Mouse (Mus musculus): Measurements from ENCODE around the gene Gng10. TPM values are rescaled to one million over a fixed set of nuclear protein-coding genes. Genes with fewer than 3 reads are reported as not detected.

The Gng10 gene
- total and polyA plus RNA-seq, 3 experiments: 51.2 to 59.1 TPM; not detected in 1

GRCm38 (mm10) chr4:58997081-58997480 is 37.8 kb upstream of the Gng10 start (continued):
- TF ChIP-seq GATA1 (IDR thresholded peaks at IDR 0.05; ENCODE audit: low read depth, low read length) (no peak), POLR2A (IDR thresholded peaks at IDR 0.05; ENCODE audit: control insufficient read depth in 1 of 2, insufficient read depth in 1 of 2, low read depth in 1 of 2, low read length in 2 of 2, poor library complexity in 1 of 2) (no peak), MEF2A (IDR thresholded peaks at IDR 0.05; ENCODE audit: extremely low read depth, insufficient replicate concordance, low read depth, low read length, poor library complexity, severe bottlenecking) (no peak)

GRCm38 (mm10) chr4:58998688-58999087 is 36.2 kb upstream of the Gng10 start:
- H3K9ac ChIP-seq (ENCODE audit: control insufficient read depth, low read depth, low read length, poor library complexity, severe bottlenecking): no peak overlapping the region
- peaks cover 7% of the 10 kb centered on the region for H3K79me2 ChIP-seq (ENCODE audit: control insufficient read depth, insufficient read depth, low read length, poor library complexity)
- no peak overlapping the region for H3K27ac ChIP-seq (ENCODE audit: control insufficient read depth, low read depth, low read length)
- H3K4me3 ChIP-seq (ENCODE audit: control insufficient read depth in 1 of 2, insufficient read depth in 1 of 2, low read depth in 2 of 2, low read length in 2 of 2): peak overlapping the region in 1 of 2 experiments; percentile 12; a peak in 1 of 4 replicates
- peaks cover 0 to 14% of the 10 kb centered on the region in 2 experiments; a peak in 2 of 4 replicates for H3K36me3 ChIP-seq (ENCODE audit: control insufficient read depth in 1 of 2, insufficient read depth in 2 of 2, low read length in 2 of 2)
- no peaks in the 10 kb centered on the region for H3K27me3 ChIP-seq (ENCODE audit: control insufficient read depth in 1 of 2, insufficient read depth in 2 of 2, low read length in 2 of 2)
- no peaks in the 10 kb centered on the region for H3K9me3 ChIP-seq (replicated peaks; ENCODE audit: insufficient read depth, low read length)
- DNase-seq (ENCODE audit: low read depth, low spot score): peak; percentile 47
- peaks cover 7 to 17% of the 10 kb centered on the region in 2 experiments for H3K4me1 ChIP-seq (ENCODE audit: control insufficient read depth in 1 of 2, insufficient read depth in 2 of 2, low read length in 2 of 2)
- peak; percentile 63 for TF ChIP-seq ETS1 (IDR thresholded peaks at IDR 0.05; ENCODE audit: low read depth, low read length)
- no peak for TF ChIP-seq BHLHE40 (IDR thresholded peaks at IDR 0.05; ENCODE audit: borderline replicate concordance, low read depth, low read length)
- TF ChIP-seq MXI1 (IDR thresholded peaks at IDR 0.05; ENCODE audit: low read depth, low read length): no peak
- TF ChIP-seq TCF12 (IDR thresholded peaks at IDR 0.05; ENCODE audit: low read depth, low read length): 0 out of 2 replicates have a peak, but pooled peaks have one; percentile 16
- TF ChIP-seq MYC (IDR thresholded peaks at IDR 0.05; ENCODE audit: low read depth, low read length): no peak
- TF ChIP-seq GATA1 (IDR thresholded peaks at IDR 0.05; ENCODE audit: low read depth, low read length): peak; percentile 67
- peak; percentile 39 to 43; a peak in 1 of 4 replicates for TF ChIP-seq EP300 (IDR thresholded peaks at IDR 0.05; ENCODE audit: low read depth in 1 of 2, low read length in 2 of 2)
- no peak for TF ChIP-seq SIN3A (IDR thresholded peaks at IDR 0.05; ENCODE audit: low read length)
- TF ChIP-seq HCFC1 (IDR thresholded peaks at IDR 0.05; ENCODE audit: low read depth, low read length): no peak
- TF ChIP-seq RCOR1 (IDR thresholded peaks at IDR 0.05; ENCODE audit: low read depth, low read length): peak; percentile 70
- no peak for TF ChIP-seq ZMIZ1 (IDR thresholded peaks at IDR 0.05; ENCODE audit: low read depth, low read length)
- no peak for TF ChIP-seq SMC3 (IDR thresholded peaks at IDR 0.05; ENCODE audit: low read depth, low read length)
- no peak for TF ChIP-seq TAL1 (IDR thresholded peaks at IDR 0.05; ENCODE audit: low read length)

GRCm38 (mm10) chr4:58999686-59000085 is 35.2 kb upstream of the Gng10 start:
- Histone ChIP-seq H3K4me3 (ENCODE audit: control insufficient read depth in 1 of 2, insufficient read depth in 1 of 2, low read depth in 2 of 2, low read length in 2 of 2) (no peak overlapping the region), H3K9me3 (replicated peaks; ENCODE audit: insufficient read depth, low read length) (no peaks in the 10 kb centered on the region), H3K36me3 (ENCODE audit: control insufficient read depth in 1 of 2, insufficient read depth in 2 of 2, low read length in 2 of 2) (peaks cover 0 to 19% of the 10 kb centered on the region in 2 experiments; a peak in 2 of 4 replicates), H3K27ac (ENCODE audit: control insufficient read depth, low read depth, low read length) (no peak overlapping the region), H3K4me1 (ENCODE audit: control insufficient read depth in 1 of 2, insufficient read depth in 2 of 2, low read length in 2 of 2) (peaks cover 10 to 20% of the 10 kb centered on the region in 2 experiments), H3K9ac (ENCODE audit: control insufficient read depth, low read depth, low read length, poor library complexity, severe bottlenecking) (no peak overlapping the region), H3K27me3 (ENCODE audit: control insufficient read depth in 1 of 2, insufficient read depth in 2 of 2, low read length in 2 of 2) (no peaks in the 10 kb centered on the region), H3K79me2 (ENCODE audit: control insufficient read depth, insufficient read depth, low read length, poor library complexity) (peaks cover 16% of the 10 kb centered on the region)
- TF ChIP-seq MAFK (IDR thresholded peaks at IDR 0.05; ENCODE audit: borderline replicate concordance, low read depth, low read length) (no peak), SMC3 (IDR thresholded peaks at IDR 0.05; ENCODE audit: low read depth, low read length) (peak; percentile 94), ZC3H11A (IDR thresholded peaks at IDR 0.05; ENCODE audit: low read depth, low read length) (peak; percentile 66), MXI1 (IDR thresholded peaks at IDR 0.05; ENCODE audit: low read depth, low read length) (peak; percentile 71), CTCF (IDR thresholded peaks at IDR 0.05 in 2 of 3, conservative IDR thresholded peaks at IDR 0.05 in 1 of 3; ENCODE audit: control insufficient read depth in 1 of 3, insufficient read depth in 1 of 3, low read depth in 2 of 3, low read length in 3 of 3, poor library complexity in 1 of 3, severe bottlenecking in 1 of 3) (peak; percentile 92 to 93 (median 93)), TCF12 (IDR thresholded peaks at IDR 0.05; ENCODE audit: low read depth, low read length) (no peak), SIN3A (IDR thresholded peaks at IDR 0.05; ENCODE audit: low read length) (peak; percentile 53; the same call in 1 of the 2 replicates), RAD21 (IDR thresholded peaks at IDR 0.05; ENCODE audit: low read depth, low read length) (peak; percentile 82), MYC (IDR thresholded peaks at IDR 0.05; ENCODE audit: low read depth, low read length) (peak; percentile 82; the same call in 1 of the 2 replicates)
- peak; percentile 87 for DNase-seq (ENCODE audit: low read depth, low spot score)
